8 mouse cellular contexts compared by ENCODE assay signal in the genomic region with DNA sequence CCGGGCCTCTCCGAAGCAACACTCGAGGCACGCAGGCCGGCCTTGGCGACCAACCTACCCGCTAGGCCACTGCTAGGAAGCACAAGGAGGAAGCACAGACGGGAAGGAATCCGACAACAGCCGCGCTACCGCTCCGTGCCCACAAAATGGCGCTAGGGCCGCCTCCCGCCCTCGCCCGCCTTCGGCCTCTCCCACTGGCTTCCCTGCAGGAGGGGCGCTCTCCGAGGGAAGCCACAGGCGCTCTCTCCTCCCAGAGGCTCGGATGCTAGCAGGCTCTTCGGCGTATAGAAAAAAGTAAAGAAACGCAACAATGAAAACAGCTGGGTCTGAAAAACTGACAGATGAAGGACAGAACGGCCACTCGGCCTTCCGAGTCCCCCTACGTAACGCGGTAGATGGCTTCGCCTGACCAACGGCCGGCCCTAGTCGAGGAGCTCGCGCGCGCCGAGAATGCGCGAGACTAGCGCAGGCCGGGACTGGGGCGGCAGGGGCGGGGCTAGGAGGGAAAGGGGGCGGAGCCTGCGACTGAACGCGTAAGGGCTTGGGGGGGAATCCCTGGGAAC. TPM values are rescaled to one million over a fixed set of nuclear protein-coding genes. Genes with fewer than 3 reads are reported as not detected.
A peak's percentile ranks its signal among the peaks of the same experiment; 100 is the strongest.
DNase-seq lines count a peak whose midpoint lies in the region; ATAC-seq and TF ChIP-seq lines count a peak whose summit lies in the region.

A gene (minus strand): TSS at position 397 of the 563 bp plus-strand sequence.

- peak; percentile 95 for ATAC-seq in erythroblast, adult 5-6 weeks (replicated peaks; ENCODE audit: low FRiP score, poor library complexity, severe bottlenecking)
- ATAC-seq in heart, embryonic 11.5 days (replicated peaks; ENCODE audit: insufficient number of reproducible peaks, low FRiP score, low TSS enrichment) = peak; percentile 96
- ATAC-seq in kidney, embryonic 16.5 days (ENCODE audit: low FRiP score, low TSS enrichment) = peak; percentile 97

- peak within 1 kb of the TSS; percentile 98 for H3K27ac ChIP-seq in heart, embryonic 11.5 days (ENCODE audit: low read depth, low read length)
- peak within 1 kb of the TSS; percentile 95 for H3K27ac ChIP-seq in kidney, embryonic 16.5 days (ENCODE audit: low read length)
- H3K27ac ChIP-seq in liver, adult 2 months (replicated peaks; ENCODE audit: insufficient read depth, low read depth, low read length) = peak within 1 kb of the TSS; percentile 94

- no peak for TF ChIP-seq CTCF in liver, adult 2 months (IDR thresholded peaks at IDR 0.05; ENCODE audit: low read depth, low read length)

- peak; percentile 94 for TF ChIP-seq POLR2A in liver, adult 2 months (IDR thresholded peaks at IDR 0.05; ENCODE audit: extremely low read depth, insufficient read depth, low read length)
- TF ChIP-seq POLR2A in myocyte (IDR thresholded peaks at IDR 0.05; ENCODE audit: insufficient read length, low read depth) = peak; percentile 97

- H3K4me2 ChIP-seq in heart, embryonic 11.5 days = peak within 1 kb of the TSS; percentile 93
- peak within 1 kb of the TSS; percentile 85 for H3K4me2 ChIP-seq in kidney, embryonic 16.5 days (replicated peaks; ENCODE audit: low read depth, low read length)
- peak within 1 kb of the TSS; percentile 78 for H3K4me2 ChIP-seq in myocyte (ENCODE audit: low read depth)

- peak within 1 kb of the TSS; percentile 93 for H3ac ChIP-seq in myocyte (ENCODE audit: control insufficient read depth, insufficient read length)

- peak within 1 kb of the TSS; percentile 99 for H3K4me3 ChIP-seq in heart, embryonic 11.5 days (ENCODE audit: low read depth, low read length)
- H3K4me3 ChIP-seq in kidney, embryonic 16.5 days (ENCODE audit: low read length) = peak within 1 kb of the TSS; percentile 78
- peak within 1 kb of the TSS; percentile 90 for H3K4me3 ChIP-seq in liver, adult 2 months (ENCODE audit: insufficient read depth, low read depth, low read length)
- H3K4me3 ChIP-seq in myocyte = peak within 1 kb of the TSS; percentile 99

- H3K9me3 ChIP-seq in heart, embryonic 11.5 days (replicated peaks; ENCODE audit: control insufficient read depth, low read length) = no peaks in the 10 kb centered on the region
- no peaks in the 10 kb centered on the region for H3K9me3 ChIP-seq in kidney, embryonic 16.5 days (ENCODE audit: low read length)

- DNase-seq in B cell, adult 2 months = peak; percentile 98
- DNase-seq in brain, adult 2 months (ENCODE audit: low read depth, low spot score) = peak; percentile 97
- DNase-seq in liver, adult 2 months (ENCODE audit: extremely low read depth, low read depth, low spot score) = peak; percentile 73
- DNase-seq in splenic B cell, adult 2 months (ENCODE audit: low read depth, low spot score) = peak; percentile 98

- H3K4me1 ChIP-seq in heart, embryonic 11.5 days (ENCODE audit: control insufficient read depth, insufficient read depth, low read length) = peaks cover 8% of the 10 kb centered on the region
- H3K4me1 ChIP-seq in kidney, embryonic 16.5 days (ENCODE audit: insufficient read depth, low read length) = peaks cover 21% of the 10 kb centered on the region
- H3K4me1 ChIP-seq in liver, adult 2 months (ENCODE audit: control insufficient read depth, insufficient read depth, low read length) = peaks cover 22% of the 10 kb centered on the region

- WGBS in heart, embryonic 11.5 days (ENCODE audit: insufficient replicate concordance) = under 1% methylated on average over 49 of the region's 51 CpGs
- under 1% methylated on average over 51 of the region's 51 CpGs for WGBS in kidney, embryonic 16.5 days
- WGBS in liver, adult 2 months = under 1% methylated on average over 51 of the region's 51 CpGs

- no peaks in the 10 kb centered on the region for H3K27me3 ChIP-seq in heart, embryonic 11.5 days (ENCODE audit: control insufficient read depth, insufficient read depth, low read length)
- H3K27me3 ChIP-seq in kidney, embryonic 16.5 days (ENCODE audit: insufficient read depth, low read length) = no peaks in the 10 kb centered on the region
- H3K27me3 ChIP-seq in liver, adult 2 months (ENCODE audit: control insufficient read depth, insufficient read depth, low read length) = no peaks in the 10 kb centered on the region
- H3K27me3 ChIP-seq in myocyte (ENCODE audit: control insufficient read depth, insufficient read depth, insufficient read length) = no peaks in the 10 kb centered on the region
- H3K27me3 ChIP-seq in splenic B cell, adult 2 months (ENCODE audit: control insufficient read depth, insufficient read depth, low read length, poor library complexity, severe bottlenecking) = no peaks in the 10 kb centered on the region

- peaks cover 23% of the 10 kb centered on the region; the same call in 1 of the 2 replicates for H3K79me2 ChIP-seq in liver, adult 2 months (ENCODE audit: control insufficient read depth, insufficient read depth, low read length)
- H3K79me2 ChIP-seq in myocyte (ENCODE audit: control insufficient read depth, insufficient read depth) = peaks cover 43% of the 10 kb centered on the region

- peak within 1 kb of the TSS; percentile 100 for H3K9ac ChIP-seq in heart, embryonic 11.5 days (ENCODE audit: low read depth, low read length)
- peak within 1 kb of the TSS; percentile 100 for H3K9ac ChIP-seq in kidney, embryonic 16.5 days (replicated peaks; ENCODE audit: low read length)
- peak within 1 kb of the TSS; percentile 97 for H3K9ac ChIP-seq in liver, adult 2 months (ENCODE audit: low read depth, low read length)

- H3K36me3 ChIP-seq in heart, embryonic 11.5 days (ENCODE audit: control insufficient read depth, insufficient read depth, low read length) = peaks cover 25% of the 10 kb centered on the region
- peaks cover 29% of the 10 kb centered on the region for H3K36me3 ChIP-seq in kidney, embryonic 16.5 days (ENCODE audit: insufficient read depth, low read length)
- H3K36me3 ChIP-seq in liver, adult 2 months (ENCODE audit: control insufficient read depth, insufficient read depth, low read length) = peaks cover 23% of the 10 kb centered on the region
- H3K36me3 ChIP-seq in myocyte (ENCODE audit: control insufficient read depth, insufficient read depth) = peaks cover 32% of the 10 kb centered on the region
- H3K36me3 ChIP-seq in splenic B cell, adult 2 months (ENCODE audit: control insufficient read depth, insufficient read depth, low read length, poor library complexity, severe bottlenecking) = peaks cover 12% of the 10 kb centered on the region; the same call in 1 of the 2 replicates

TF ChIP-seq in myocyte, 11 proteins besides CTCF, POLR2A, EP300 and RAD21:
- peak in 1 of 3 experiments; percentile 36 for TF ChIP-seq MYOG (IDR thresholded peaks at IDR 0.05; ENCODE audit: control insufficient read depth in 1 of 3, insufficient read depth in 1 of 3, insufficient read length in 2 of 3, low read depth in 2 of 3)
- peak; percentile 99 for TF ChIP-seq POLR2AphosphoS2 (IDR thresholded peaks at IDR 0.05; ENCODE audit: insufficient read length, low read depth)
- peak; percentile 26 for TF ChIP-seq SRF (IDR thresholded peaks at IDR 0.05; ENCODE audit: control insufficient read depth, insufficient read length, low read depth)
- peak in 1 of 3 experiments; percentile 42 for TF ChIP-seq MYOD1 (IDR thresholded peaks at IDR 0.05; ENCODE audit: control insufficient read depth in 1 of 3, insufficient read length in 2 of 3, low read depth in 2 of 3)
- no peak for TF ChIP-seq E2F4 (IDR thresholded peaks at IDR 0.05; ENCODE audit: insufficient read depth)
- no peak for TF ChIP-seq TCF12 (IDR thresholded peaks at IDR 0.05; ENCODE audit: insufficient read depth, poor library complexity, severe bottlenecking)
- no peak for TF ChIP-seq TCF3 (IDR thresholded peaks at IDR 0.05; ENCODE audit: insufficient read length, low read depth)
- TF ChIP-seq REST (IDR thresholded peaks at IDR 0.05; ENCODE audit: insufficient read depth, insufficient read length) = peak; percentile 27
- no peak for TF ChIP-seq MAX (IDR thresholded peaks at IDR 0.05; ENCODE audit: low read depth)

RNA-seq across cellular contexts. Expression of the gene that starts here (rescaled TPM):
- 83.6 and 89.4 TPM in 2 replicates for total RNA-seq in erythroblast, adult 5-6 weeks (2015; ENCODE audit: low replicate concordance)
- total RNA-seq in erythroblast, adult 5-6 weeks (2017; ENCODE audit: low replicate concordance) = 112 and 199 TPM in 2 replicates
- polyA plus RNA-seq in heart, embryonic 11.5 days (2014; fragmentation: Nextera tagmentation; extraction: Ambion mirVana) = 118 and 135 TPM in 2 replicates
- polyA plus RNA-seq in kidney, embryonic 16.5 days (2015; fragmentation: Nextera tagmentation; extraction: Ambion mirVana) = 337 and 369 TPM in 2 replicates
- total RNA-seq in liver, adult 2 months (2014; rRNA removed) = 87.2 and 111 TPM in 2 replicates
- 33.2 and 33.4 TPM in 2 replicates for polyA plus RNA-seq in liver, adult 2 months (2012; rRNA removed)
- 109 TPM for polyA plus RNA-seq in myocyte (2012; fragmentation: generic; extraction: Trizol)

Comparison
In these comparisons a context has a peak if more than half of its experiments do, and no peak if none do; other contexts are left out.
1. Peak in every context shown above with its lines: DNase-seq, ATAC-seq, H3K4me3 ChIP-seq and H3K27ac ChIP-seq.